Mouse (Mus musculus) inflammation-experienced regulatory T-cells, adult 16 weeks (primary cell): Measurements from ENCODE around the gene Serpina6. TPM values are rescaled to one million over a fixed set of nuclear protein-coding genes. Genes with fewer than 3 reads are reported as not detected.

Source experiments
- polyA plus RNA-seq: library from polyadenylated mRNA; unstranded; fragments of 100-300 nt; shearing (Covaris generic); gene quantifications from one replicate; pipeline ENCODE4 v1.2.1, GENCODE M21; 2017

Serpina6 gene
- polyA plus RNA-seq = not detected

DNA sequence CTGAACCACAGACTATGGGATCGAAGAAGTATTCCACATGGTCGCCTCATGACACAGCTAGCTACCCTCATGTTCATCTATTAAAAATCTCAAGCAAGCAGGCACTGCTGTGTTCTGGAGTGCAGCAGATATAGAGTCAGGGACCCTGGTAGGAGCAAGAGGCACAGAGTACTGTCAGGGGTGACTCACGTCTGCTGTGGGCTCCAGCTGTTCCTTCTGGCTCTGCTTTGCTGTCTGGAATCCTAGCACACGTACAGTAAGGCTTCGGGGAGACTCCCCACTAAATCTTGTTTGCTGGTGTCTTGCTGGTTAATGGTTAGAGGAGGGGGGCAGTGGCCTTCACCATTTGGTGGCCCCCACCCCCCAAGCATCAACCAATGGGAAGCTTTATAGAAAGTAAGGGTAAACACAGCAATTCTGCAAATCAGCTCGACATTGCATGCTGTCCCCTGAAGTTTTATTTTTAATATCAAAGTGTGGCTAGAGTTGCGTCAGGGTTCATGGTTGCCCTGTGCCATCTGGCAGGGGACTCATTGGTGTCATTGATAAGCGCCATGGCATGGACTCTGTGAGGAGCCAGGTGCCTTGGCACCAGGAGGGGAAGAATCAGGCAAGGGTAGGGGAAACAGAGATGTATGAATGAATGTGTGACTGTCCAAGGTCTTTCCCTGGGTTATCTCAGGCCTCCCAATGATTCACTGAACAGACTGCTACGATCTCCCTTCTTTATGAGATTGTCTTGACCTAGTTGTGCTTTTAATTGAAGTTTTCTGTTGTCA is at the start of gene Serpina6:
Gene Serpina6 (minus strand): TSS at position 365 of the 779 bp plus-strand sequence.

DNA sequence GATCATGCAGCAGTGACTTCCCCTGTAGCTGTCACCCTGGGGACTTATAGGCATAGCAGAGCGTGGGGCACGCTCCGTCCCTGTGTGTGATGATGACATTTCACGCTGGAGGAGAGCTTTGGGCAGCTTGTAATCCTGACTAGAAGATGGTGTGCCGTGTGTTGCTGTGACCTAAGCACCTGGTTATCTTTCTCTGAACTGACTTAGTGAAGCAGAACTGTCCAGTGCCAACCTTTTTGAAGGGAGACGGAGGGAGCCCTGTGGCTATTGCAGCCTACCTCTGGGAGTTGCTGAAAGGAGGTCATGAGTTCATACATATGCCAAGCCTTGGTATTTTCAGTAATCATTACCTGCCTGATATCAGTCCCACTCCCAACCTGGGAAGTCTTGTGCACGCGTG is 38.4 kb upstream of the Serpina6 start, which contains the start of gene Serpina1f:
Gene Serpina1f (minus strand): TSS at position 101 of the 400 bp plus-strand sequence.

DNA sequence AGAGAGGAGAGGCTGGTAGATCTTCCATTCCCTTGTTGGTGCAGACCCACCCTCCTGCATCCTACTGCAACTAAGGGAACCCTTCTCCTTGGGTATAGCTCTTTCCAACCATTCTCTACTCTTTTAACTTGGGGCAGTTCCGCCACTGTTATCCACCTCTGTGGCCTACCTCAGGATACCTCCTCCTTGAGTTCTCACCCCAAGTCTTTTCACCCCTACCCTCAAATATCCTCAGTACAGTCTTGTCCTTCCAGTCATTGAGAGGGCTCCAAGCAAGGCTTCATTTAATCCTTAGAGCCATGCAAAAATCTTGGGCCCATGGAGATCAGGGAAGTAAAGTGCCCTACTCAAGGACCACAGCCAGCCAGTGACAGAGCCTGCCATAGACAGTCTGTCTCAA is 19.0 kb upstream of the Serpina6 start, which contains the start of gene Serpina16:
Gene Serpina16 (minus strand): TSS at position 101 of the 400 bp plus-strand sequence.

DNA sequence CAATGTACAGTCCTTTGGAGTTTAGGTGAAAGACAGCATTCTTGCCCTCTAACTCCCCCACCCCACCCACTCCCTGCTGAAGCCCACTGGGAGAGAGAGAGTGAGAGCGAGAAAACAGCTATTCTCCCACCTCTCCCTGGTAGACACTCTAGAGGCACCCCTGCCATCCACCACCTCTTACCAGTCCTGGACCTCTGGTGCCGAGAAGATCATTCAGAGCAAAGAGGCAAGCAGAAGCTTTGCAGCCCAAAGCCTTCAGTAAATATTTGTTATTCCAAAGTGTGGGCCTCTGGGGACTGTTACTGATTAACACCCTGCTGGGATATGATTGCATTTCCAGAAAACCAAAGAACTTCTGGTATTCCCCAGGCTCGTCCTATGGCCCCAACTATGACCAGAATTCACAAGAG is 25.8 kb downstream of the Serpina6 start, which contains the start of gene Serpina10:
Gene Serpina10 (minus strand): TSS at position 242 of the 410 bp plus-strand sequence.

Other genes starting within 250 kb of the Serpina6 start
- 2.5 TPM for gene 9330161L09Rik, start 249.4 kb downstream of the Serpina6 start, polyA plus RNA-seq
- gene Ddx24, start 231.4 kb downstream of the Serpina6 start, polyA plus RNA-seq = 234 TPM
- gene Ifi27, start 223.0 kb downstream of the Serpina6 start, polyA plus RNA-seq = 426 TPM
- 1,047 TPM for gene Ifi27l2a, start 213.5 kb downstream of the Serpina6 start, polyA plus RNA-seq
- not detected for gene Ifi27l2b, start 200.0 kb downstream of the Serpina6 start, polyA plus RNA-seq
- gene Ppp4r4, start 124.9 kb downstream of the Serpina6 start, polyA plus RNA-seq = not detected
- gene Serpina10, start 25.8 kb downstream of the Serpina6 start, polyA plus RNA-seq = not detected
- not detected for gene Serpina16, start 18.9 kb upstream of the Serpina6 start, polyA plus RNA-seq
- gene Serpina1f, start 38.3 kb upstream of the Serpina6 start, polyA plus RNA-seq = not detected
- not detected for gene Serpina1d, start 116.4 kb upstream of the Serpina6 start, polyA plus RNA-seq
- gene Serpina1b, start 173.2 kb upstream of the Serpina6 start, polyA plus RNA-seq = not detected
- gene Serpina1a, start 206.3 kb upstream of the Serpina6 start, polyA plus RNA-seq = not detected
- gene Serpina1c, start 247.7 kb upstream of the Serpina6 start, polyA plus RNA-seq = not detected